Mouse (Mus musculus): ENCODE results near the gene Bahcc1. TPM values are rescaled to one million over a fixed set of nuclear protein-coding genes. Genes with fewer than 3 reads are reported as not detected.

Gene Bahcc1
- polyA plus RNA-seq, 1 experiment from 2014 or later = 10.4 TPM

DNA sequence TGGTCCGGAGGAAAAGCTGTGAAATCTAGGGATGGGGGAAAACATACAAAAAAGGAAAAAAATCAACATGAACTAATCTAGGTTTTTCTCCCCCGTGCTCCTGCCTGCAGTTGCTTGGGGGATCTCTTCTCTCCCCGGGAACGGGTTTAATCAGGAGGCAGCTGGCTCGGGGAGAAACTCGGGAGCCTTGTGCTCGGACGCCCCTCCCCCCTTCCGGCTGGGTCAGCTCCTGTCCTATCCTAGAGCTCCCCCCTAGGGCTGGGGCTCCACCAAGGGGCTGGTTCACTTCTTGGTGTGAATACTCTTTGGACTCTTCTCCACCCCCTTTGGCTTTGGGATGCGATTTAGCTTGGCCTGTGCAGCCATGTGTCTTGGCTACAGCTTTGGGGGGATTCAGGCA, 7.5 kb downstream of the Bahcc1 start:
- Histone ChIP-seq H3K4me1 (peaks cover 68% of the 10 kb centered on the region), H3K36me3 (no peaks in the 10 kb centered on the region), H3K9me3 (replicated peaks) (no peaks in the 10 kb centered on the region), H3K9ac (replicated peaks) (peak overlapping the region; percentile 98), H3K4me2 (peak overlapping the region; percentile 88), H3K27ac (replicated peaks) (peak overlapping the region; percentile 99), H3K27me3 (replicated peaks) (no peaks in the 10 kb centered on the region), H3K4me3 (replicated peaks) (peak overlapping the region; percentile 73)
- 3% methylated on average over 10 of the region's 10 CpGs for WGBS
- no peak for ATAC-seq (ENCODE audit: low FRiP score)

DNA sequence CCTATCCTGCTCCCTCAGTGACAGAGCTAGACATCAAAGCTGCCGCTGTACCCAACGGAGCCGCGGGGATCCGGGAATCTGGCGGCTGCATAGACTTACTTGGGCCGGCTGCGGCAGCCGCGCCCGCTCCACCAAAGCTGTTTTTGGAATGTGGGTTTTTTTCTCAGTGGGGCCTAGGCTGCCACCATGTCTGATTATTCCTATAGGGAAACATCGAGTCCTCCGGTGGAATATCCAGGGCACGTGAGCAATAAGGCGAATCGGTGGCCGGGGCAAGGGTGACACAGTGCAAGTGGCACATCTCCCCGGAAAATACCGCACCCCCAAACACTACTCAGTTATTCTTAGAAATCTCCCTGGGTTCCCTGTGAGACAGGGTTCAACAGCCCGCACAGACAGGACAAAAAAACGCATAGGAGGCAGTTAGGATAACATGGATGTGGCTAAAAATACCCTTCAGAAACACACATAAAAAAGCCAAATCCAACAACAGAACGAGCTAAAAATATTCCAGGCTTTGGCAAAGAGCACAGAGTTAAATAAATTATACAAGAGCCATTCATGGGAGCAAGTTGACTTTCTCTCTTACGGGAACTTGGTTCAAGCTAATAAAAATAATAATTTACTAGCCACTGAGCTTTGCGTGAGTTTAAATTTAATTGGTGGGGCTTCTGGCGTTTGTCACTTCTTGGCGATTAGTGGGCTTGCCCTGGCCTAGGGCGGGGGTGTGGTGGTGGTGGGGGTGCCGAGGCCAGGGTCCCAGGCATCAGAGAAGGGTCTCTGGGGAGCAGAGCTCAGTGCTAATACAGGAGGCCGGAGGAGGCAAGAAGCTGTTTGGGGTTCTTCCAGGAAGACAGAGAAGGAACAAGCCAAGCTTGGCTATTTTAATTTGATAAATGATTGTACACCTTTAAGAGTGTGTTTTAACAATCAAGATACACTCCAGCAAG, 8.5 kb downstream of the Bahcc1 start:
- ATAC-seq (ENCODE audit: low FRiP score) = no peak
- 8% methylated on average over 29 of the region's 29 CpGs for WGBS
- H3K36me3 ChIP-seq = no peaks in the 10 kb centered on the region
- H3K27me3 ChIP-seq (replicated peaks) = no peaks in the 10 kb centered on the region
- peak overlapping the region; percentile 18 for H3K4me3 ChIP-seq (replicated peaks)
- H3K4me1 ChIP-seq = peaks cover 73% of the 10 kb centered on the region
- H3K9ac ChIP-seq (replicated peaks) = peak overlapping the region; percentile 44
- peak overlapping the region; percentile 99 for H3K27ac ChIP-seq (replicated peaks)
- no peaks in the 10 kb centered on the region for H3K9me3 ChIP-seq (replicated peaks)
- H3K4me2 ChIP-seq = peak overlapping the region; percentile 88

DNA sequence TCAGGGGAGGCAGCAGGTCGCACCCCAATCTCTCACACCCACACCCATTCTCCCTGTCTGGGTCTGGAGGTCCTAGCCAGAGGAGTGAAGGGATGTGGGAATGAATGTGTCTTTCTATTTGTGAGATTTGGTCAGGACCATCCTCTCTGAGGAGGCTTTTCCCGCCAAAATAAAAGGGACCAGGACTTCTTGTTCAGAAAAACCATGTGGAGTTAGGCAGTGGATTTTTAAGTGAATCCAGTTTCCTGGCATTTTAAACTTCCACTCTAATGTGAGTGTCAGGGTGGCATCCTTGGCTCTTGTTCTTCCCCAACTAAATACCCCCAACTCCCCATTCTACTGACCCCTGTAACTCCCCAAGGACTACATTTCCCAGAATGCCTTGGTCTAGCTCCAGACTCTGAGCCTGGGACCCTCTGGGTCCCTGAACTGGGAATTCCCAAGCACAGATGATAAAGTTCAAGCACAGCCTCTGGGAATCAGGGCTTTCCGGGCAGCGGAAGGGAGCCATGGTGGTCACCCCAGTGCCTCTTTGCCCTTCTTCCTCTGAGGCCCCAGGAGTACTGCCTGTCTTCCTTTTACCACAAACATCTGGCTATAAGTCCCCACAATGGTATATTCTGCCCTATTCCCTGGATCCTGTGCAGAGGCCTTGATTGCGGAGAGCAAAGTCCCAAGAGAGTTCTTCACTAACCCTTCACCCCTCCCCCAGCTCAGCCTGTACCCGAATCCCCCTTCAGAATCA, 9.4 kb downstream of the Bahcc1 start:
- peak overlapping the region; percentile 99 for H3K27ac ChIP-seq (replicated peaks)
- H3K27me3 ChIP-seq (replicated peaks) = no peaks in the 10 kb centered on the region
- H3K4me1 ChIP-seq = peaks cover 81% of the 10 kb centered on the region
- 29% methylated on average over 6 of the region's 6 CpGs for WGBS
- peak overlapping the region; percentile 88 for H3K4me2 ChIP-seq
- H3K36me3 ChIP-seq = no peaks in the 10 kb centered on the region
- H3K9ac ChIP-seq (replicated peaks) = peak overlapping the region; percentile 44; the same call in 1 of the 2 replicates
- no peaks in the 10 kb centered on the region for H3K9me3 ChIP-seq (replicated peaks)
- peak overlapping the region; percentile 18; the same call in 1 of the 2 replicates for H3K4me3 ChIP-seq (replicated peaks)
- ATAC-seq (ENCODE audit: low FRiP score) = no peak

DNA sequence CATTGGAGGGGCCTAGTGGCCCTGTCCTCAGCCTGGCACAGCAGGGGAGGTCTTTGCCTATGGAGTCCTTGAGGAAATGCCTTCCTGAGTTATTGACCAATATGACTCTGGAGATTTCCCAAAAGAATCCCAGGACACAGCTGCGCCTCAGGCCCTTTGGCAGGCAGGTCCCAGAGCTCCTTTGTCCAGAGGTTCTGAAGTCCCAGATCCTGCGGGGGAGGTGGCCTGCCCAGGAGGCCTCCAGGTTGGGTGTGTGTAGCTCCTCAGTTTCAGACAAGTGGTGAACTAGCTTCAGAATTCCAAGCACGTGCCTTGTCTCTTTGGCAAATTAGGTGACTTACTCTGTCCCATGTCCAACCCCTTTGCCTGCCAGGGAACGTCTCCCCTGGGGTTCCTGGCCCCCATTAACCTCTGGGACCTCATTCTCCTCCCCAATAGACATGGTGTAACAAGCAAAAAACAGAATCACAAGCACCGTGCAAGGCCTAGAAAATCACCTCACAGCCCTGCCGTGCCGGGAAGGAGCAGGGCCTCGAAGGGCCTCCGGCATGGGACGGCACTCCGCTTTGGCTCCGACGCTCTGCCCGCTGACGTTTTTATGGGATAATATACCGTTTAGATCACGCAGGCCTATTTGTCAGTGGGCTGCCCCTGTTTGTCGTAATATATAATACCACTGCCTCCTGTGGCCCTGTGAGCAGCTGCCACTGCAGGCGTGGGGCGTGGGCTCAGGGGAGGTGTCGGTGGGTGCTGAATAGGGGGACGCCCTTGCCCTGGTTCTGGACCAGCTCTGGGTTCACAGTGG, 10.2 kb downstream of the Bahcc1 start:
- no peaks in the 10 kb centered on the region for H3K27me3 ChIP-seq (replicated peaks)
- H3K4me3 ChIP-seq (replicated peaks) = no peak overlapping the region
- peak overlapping the region; percentile 88 for H3K4me2 ChIP-seq
- peak; percentile 39 for ATAC-seq (ENCODE audit: low FRiP score)
- peaks cover 86% of the 10 kb centered on the region for H3K4me1 ChIP-seq
- 9% methylated on average over 22 of the region's 22 CpGs for WGBS
- H3K27ac ChIP-seq (replicated peaks) = peak overlapping the region; percentile 99
- no peaks in the 10 kb centered on the region for H3K9me3 ChIP-seq (replicated peaks)
- H3K36me3 ChIP-seq = no peaks in the 10 kb centered on the region
- H3K9ac ChIP-seq (replicated peaks) = 0 out of 2 replicates have a peak overlapping the region, but pooled peaks have one; percentile 31

DNA sequence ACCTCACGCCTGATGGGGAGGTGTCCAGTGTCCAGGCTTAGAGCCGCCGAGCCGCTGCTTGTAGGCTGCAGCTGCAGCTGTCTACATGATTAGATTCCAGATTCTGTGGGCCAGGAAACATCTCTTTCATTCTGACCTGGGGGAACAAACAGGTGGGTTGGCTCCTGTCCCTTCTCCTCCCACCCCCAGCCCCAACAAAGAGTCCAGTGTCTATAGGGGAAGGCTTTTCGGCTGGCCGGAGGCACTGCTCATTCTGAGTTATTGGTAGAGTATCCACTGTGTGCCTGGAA, 10.7 kb downstream of the Bahcc1 start:
- no peak for ATAC-seq (ENCODE audit: low FRiP score)
- H3K9me3 ChIP-seq (replicated peaks) = no peaks in the 10 kb centered on the region
- H3K9ac ChIP-seq (replicated peaks) = 0 out of 2 replicates have a peak overlapping the region, but pooled peaks have one; percentile 31
- peaks cover 86% of the 10 kb centered on the region for H3K4me1 ChIP-seq
- no peak overlapping the region for H3K4me3 ChIP-seq (replicated peaks)
- peak overlapping the region; percentile 88 for H3K4me2 ChIP-seq
- H3K27ac ChIP-seq (replicated peaks) = peak overlapping the region; percentile 99
- H3K36me3 ChIP-seq = no peaks in the 10 kb centered on the region
- H3K27me3 ChIP-seq (replicated peaks) = no peaks in the 10 kb centered on the region
- WGBS = 7% methylated on average over 6 of the region's 6 CpGs

DNA sequence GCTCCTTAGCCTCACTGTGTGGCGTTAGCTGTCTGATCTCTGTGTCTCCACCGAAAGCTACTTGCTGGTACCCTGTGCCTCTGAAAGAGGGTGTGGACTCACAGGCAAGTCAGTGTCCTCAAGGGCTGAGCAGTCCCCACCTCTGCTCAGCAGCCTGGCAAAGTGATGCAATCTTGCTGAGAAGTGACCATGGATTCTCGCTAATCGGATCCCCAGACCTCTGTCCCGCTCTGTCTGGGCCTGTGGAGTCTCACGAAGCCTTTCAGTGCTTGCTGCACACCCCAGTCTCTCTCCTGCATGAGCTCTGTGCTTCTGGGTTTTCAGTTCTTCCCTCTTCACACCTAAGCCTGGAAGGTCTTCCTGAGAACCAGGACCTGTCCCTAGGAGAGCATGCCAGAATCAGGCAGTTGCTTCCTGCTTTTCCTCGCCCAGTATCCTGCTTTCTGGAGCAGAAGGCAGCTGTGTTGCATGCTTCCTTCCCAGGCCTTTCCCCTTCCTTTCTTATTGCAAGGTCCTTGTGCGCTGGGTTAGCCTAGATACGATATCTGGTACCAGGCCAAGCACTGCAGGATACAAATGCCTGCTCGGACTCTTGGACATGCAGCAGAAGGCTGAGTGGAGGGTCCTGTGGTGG, 15.5 kb downstream of the Bahcc1 start:
- H3K9me3 ChIP-seq (replicated peaks) = no peaks in the 10 kb centered on the region

DNA sequence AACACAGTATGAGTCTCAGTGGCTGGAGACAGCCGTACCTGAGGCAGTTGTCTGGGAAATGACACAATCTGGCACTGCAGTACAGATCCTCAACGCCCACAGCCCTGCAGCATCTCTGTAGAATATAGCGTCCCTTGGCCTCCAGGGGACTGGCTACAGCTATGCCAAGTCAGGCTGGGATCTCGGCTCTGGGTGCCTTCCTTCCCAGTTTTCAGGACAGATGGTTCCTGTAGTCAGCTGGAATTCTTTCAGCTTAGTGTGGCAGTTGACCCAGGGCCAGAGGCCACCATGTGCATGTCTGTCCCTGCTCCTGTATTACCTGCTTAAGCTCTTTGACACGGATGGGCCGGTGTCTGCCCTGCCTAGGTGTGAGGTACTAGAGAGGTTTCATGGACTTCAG, 16.2 kb downstream of the Bahcc1 start:
- H3K9me3 ChIP-seq (replicated peaks) = no peaks in the 10 kb centered on the region
- no peaks in the 10 kb centered on the region for H3K36me3 ChIP-seq
- H3K27ac ChIP-seq (replicated peaks) = no peak overlapping the region
- H3K4me3 ChIP-seq (replicated peaks) = no peak overlapping the region
- H3K9ac ChIP-seq (replicated peaks) = no peak overlapping the region
- no peak for ATAC-seq (ENCODE audit: low FRiP score)
- 79% methylated on average over 6 of the region's 6 CpGs for WGBS
- H3K4me1 ChIP-seq = peaks cover 77% of the 10 kb centered on the region
- H3K4me2 ChIP-seq = no peak overlapping the region
- H3K27me3 ChIP-seq (replicated peaks) = no peaks in the 10 kb centered on the region

More for the DNA sequence above, 15.5 kb downstream of the Bahcc1 start:
- Histone ChIP-seq H3K27ac (replicated peaks) (no peak overlapping the region), H3K27me3 (replicated peaks) (no peaks in the 10 kb centered on the region), H3K4me2 (no peak overlapping the region), H3K4me1 (peaks cover 77% of the 10 kb centered on the region), H3K4me3 (replicated peaks) (no peak overlapping the region), H3K9ac (replicated peaks) (no peak overlapping the region), H3K36me3 (no peaks in the 10 kb centered on the region)
- no peak for ATAC-seq (ENCODE audit: low FRiP score)
- 84% methylated on average over 10 of the region's 10 CpGs for WGBS

DNA sequence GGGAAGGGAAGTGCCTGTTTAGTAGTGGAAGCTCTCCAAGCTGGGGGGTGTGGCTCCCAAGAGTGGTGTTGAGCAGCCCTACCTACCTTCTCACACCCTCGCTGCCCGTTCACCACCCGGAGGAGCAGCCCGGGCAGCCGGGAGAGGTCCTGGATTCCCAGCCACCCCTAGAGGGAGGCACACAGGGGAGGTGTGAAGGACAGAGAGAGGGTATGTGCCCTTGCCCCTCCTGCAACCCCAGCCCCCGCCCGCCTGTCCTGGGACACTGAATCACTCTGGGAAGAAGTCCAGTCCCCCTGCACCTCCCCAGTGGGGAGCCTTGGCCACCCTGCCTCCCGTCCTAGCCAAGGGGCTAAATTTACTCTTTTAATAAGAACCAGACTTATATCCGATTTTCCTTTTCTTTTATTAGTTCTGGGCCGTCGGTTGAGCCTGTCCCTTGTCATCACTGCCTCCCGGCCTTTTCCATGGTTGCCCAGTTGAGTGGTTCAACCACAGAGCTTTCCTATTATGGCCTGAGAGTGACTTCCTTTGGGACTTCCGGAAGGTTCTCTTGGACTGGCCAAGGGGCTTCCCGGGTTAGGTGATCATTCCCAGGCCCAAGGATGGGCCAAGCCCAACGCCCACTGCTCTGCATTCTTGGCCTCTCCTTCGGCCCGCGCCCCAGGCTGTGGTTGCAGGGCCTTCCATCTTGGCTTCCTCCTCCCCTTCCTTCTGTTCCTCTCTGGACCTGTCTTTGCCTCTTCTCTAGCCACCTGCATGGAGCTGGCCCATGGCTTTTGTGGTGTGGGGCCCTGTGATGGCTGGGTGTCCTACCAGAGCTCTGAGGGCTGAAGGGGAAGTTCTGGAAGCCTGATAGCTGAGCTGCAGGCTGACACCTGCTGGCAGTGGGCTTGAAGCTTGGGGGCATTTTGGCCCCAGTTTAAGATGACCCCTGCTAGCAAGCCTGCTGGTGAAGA, 18.5 kb downstream of the Bahcc1 start:
- no peak for ATAC-seq (ENCODE audit: low FRiP score)
- H3K9ac ChIP-seq (replicated peaks) = no peak overlapping the region
- 83% methylated on average over 18 of the region's 18 CpGs for WGBS
- H3K27ac ChIP-seq (replicated peaks) = no peak overlapping the region
- peaks cover 83% of the 10 kb centered on the region for H3K4me1 ChIP-seq
- H3K9me3 ChIP-seq (replicated peaks) = no peaks in the 10 kb centered on the region
- no peaks in the 10 kb centered on the region for H3K27me3 ChIP-seq (replicated peaks)
- H3K4me3 ChIP-seq (replicated peaks) = no peak overlapping the region
- no peak overlapping the region for H3K4me2 ChIP-seq
- H3K36me3 ChIP-seq = no peaks in the 10 kb centered on the region

DNA sequence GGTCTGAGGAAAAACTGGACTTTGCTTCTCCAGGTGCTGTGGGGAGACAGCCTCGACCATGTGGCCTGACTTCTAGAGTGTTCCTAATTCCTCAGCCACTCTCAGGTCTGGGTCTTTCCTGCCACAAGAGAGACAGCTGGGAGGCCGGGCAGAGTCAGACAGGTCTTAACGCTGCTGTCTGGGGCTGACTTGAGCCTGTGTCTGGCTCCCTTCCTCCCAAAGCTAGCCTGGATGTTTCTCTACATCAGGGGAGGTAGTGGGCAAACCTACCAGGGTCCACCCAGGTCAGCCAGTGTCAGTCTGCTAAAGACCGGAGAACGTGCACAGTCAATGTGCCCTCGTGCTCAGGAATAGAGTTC, 19.2 kb downstream of the Bahcc1 start:
- ATAC-seq (ENCODE audit: low FRiP score) = no peak
- H3K4me1 ChIP-seq = peaks cover 85% of the 10 kb centered on the region
- H3K4me2 ChIP-seq = no peak overlapping the region
- no peak overlapping the region for H3K9ac ChIP-seq (replicated peaks)
- no peak overlapping the region for H3K27ac ChIP-seq (replicated peaks)
- no peaks in the 10 kb centered on the region for H3K9me3 ChIP-seq (replicated peaks)
- H3K27me3 ChIP-seq (replicated peaks) = no peaks in the 10 kb centered on the region
- 55% methylated on average over 6 of the region's 6 CpGs for WGBS
- no peaks in the 10 kb centered on the region for H3K36me3 ChIP-seq
- H3K4me3 ChIP-seq (replicated peaks) = no peak overlapping the region

DNA sequence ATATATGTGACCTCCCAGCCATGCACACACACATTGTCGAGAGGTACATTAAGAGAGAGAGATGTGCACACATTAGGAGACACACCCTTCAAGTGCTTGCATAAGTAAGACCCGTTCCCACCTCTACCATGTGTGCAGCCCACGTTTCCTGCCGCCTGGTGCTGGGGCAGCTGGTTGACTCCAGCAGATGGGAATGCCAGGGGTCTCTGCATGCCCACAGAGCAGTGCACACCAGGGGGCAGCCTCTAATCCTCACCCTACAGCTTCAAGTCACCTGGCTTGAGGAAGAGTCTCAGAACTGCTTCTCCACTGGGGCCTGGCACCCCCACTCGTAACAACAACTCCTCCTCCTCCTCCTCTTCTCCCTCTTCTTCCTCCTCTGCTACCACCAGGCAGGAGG, 19.7 kb downstream of the Bahcc1 start:
- H3K27ac ChIP-seq (replicated peaks) = no peak overlapping the region; the same call in 1 of the 2 replicates
- 22% methylated on average over 5 of the region's 5 CpGs for WGBS
- no peak overlapping the region for H3K9ac ChIP-seq (replicated peaks)
- no peak for ATAC-seq (ENCODE audit: low FRiP score)
- H3K36me3 ChIP-seq = no peaks in the 10 kb centered on the region
- no peaks in the 10 kb centered on the region for H3K9me3 ChIP-seq (replicated peaks)
- H3K27me3 ChIP-seq (replicated peaks) = no peaks in the 10 kb centered on the region
- H3K4me2 ChIP-seq = no peak overlapping the region
- no peak overlapping the region for H3K4me3 ChIP-seq (replicated peaks)
- peaks cover 86% of the 10 kb centered on the region for H3K4me1 ChIP-seq

Data from neural tube, embryonic 15.5 days (tissue).